Mouse (Mus musculus) gastrocnemius, adult 8-10 months (tissue): Measurements from ENCODE around the gene Nrarp. TPM values are rescaled to one million over a fixed set of nuclear protein-coding genes. Genes with fewer than 3 reads are reported as not detected.
A peak's percentile ranks its signal among the peaks of the same experiment; 100 is the strongest.

ENCODE experiments used
- DNase-seq, 2 experiments: peaks; one replicate each; pipeline ENCODE4 v3.0.0; 2022; ENCODE audit warnings: low spot score in 2 of 2
- total RNA-seq, 4 experiments: library from RNA; stranded (reverse); gene quantifications; 2 replicates each; pipeline ENCODE4 v1.2.4; 2022

Gene Nrarp
- total RNA-seq, 4 experiments from 2014 or later: 3.0 to 7.1 (median 5.9) TPM

GRCm38 (mm10) chr2:25195211-25196156, 14.9 kb downstream of the Nrarp start:
- DNase-seq: no peak

DNA sequence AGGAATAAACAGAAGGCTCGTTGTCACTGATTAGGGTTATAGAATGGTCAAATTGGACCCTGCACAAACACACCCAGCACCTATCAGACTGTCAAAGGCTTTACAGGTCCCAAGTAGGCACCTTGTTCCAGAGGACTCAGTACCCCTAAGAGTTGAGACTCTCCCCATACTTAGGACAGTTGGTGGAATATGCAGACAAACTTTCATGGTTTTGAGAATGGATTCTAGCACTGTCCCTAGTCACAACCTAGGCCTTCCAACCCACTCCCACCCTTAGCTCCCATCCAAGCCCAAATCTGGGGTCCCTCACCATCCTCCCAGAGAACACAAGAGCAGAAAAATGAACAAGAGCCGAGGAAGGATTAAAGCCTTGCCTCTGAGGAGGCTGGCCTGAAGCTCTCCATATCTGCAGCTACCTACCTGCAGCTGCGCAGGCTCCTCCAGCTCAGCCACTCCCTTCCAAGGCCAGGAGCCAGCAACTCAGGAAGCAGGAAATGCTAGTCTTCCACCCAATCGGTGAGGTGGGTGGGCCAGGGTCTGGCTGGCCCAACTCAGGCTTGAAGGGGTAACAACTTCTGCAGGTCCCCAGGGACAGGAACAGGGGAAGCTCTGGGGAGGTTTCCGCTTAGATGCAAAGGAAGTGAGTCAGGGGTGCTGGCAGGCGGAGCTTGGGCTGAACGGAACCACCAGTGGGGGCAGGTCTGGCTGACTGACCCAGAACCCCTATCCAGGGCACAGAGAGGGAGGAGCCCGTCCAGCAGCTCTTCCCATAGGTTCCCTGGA, 15.8 kb downstream of the Nrarp start, which contains the start of gene Tor4a:
Tor4a (minus strand) TSS at position 715 of the 783 bp plus-strand sequence.
- DNase-seq: peak; percentile 39 to 59

- no peak for DNase-seq
Observed at GRCm38 (mm10) chr2:25197191-25197590, 16.6 kb downstream of the Nrarp start.

GRCm38 (mm10) chr2:25197946-25198345, 17.4 kb downstream of the Nrarp start:
- DNase-seq: no peak

DNA sequence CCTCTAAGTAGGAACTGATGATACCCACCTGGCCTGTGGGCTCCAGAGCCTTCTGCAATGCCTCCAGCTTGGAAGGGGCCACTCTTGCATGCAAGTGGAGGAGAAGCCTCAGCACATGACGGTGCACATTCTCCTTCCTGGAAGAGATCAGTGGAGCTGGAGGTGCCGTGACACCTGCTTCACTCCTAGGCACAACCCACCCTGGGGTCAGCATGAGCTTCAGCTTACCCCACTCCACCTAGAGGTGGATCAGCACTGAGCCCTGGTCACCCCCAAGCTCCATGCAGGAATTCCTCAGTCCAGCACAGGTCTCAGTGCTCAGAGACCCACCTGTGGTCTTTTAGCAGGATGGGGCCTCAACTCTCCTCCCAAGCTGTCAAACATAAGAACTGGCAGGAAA, 20.1 kb downstream of the Nrarp start:
- DNase-seq: no peak

GRCm38 (mm10) chr2:25203631-25204214, 23.2 kb downstream of the Nrarp start:
- DNase-seq: no peak

GRCm38 (mm10) chr2:25207593-25207992, 27.0 kb downstream of the Nrarp start:
- no peak for DNase-seq

DNA sequence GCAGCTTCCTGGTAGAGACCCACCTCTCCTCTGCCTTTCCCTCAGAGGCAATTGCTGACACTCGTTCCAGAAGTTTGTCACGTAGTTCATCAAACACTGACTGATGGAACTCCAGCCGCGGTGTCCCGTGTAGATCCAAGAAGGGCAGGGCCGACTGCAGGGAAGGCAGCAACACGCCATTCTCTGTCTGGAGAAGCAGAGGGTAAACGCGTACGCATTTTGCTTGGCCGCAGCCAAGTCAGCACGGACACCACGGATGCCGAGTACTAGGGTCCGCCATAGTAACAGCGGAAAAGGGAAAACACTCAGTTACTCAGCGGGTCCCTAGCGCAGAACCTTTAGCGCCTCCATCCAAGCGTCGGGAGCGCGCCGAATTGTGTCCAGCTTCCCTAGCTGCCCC, 30.1 kb downstream of the Nrarp start:
- DNase-seq: no peak

DNA sequence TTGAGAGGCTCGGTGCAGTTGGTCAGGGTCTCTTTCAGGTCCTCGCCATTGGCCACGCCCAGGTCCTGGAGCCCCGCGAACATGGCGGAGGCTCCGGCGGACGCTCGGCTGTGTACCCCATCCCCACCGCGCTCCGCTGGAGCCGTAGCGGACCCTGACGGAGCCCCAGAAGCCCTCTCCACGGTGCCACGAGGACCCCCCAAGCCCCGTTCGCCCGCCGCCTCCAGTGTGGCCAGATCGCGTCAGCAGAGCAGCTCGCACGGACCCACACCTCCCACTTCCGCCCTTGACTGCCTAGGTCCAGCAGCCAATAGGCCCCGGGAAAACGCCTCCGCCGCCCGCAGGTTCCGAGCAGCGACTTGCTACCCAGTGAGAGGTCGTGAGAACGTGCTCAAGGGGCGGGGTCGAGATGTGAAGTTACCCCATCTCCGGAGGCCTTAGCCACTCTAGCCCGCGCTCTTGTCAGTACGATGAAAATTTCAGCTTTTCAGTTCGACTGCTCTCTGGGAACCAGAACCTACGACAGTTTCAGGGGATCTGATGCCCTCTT, 30.6 kb downstream of the Nrarp start, which contains the start of gene Nelfb:
Nelfb (minus strand) TSS at position 369 of the 550 bp plus-strand sequence.
- DNase-seq: peak; percentile 84

GRCm38 (mm10) chr2:25213266-25213865, 32.8 kb downstream of the Nrarp start:
- no peak for DNase-seq

- no peak for DNase-seq
Observed at GRCm38 (mm10) chr2:25214444-25214843, 33.9 kb downstream of the Nrarp start, which contains the start of gene Stpg3. Gene Stpg3 (minus strand): TSS chr2:25214637.

GRCm38 (mm10) chr2:25217666-25218065, 37.1 kb downstream of the Nrarp start:
- DNase-seq: no peak

DNA sequence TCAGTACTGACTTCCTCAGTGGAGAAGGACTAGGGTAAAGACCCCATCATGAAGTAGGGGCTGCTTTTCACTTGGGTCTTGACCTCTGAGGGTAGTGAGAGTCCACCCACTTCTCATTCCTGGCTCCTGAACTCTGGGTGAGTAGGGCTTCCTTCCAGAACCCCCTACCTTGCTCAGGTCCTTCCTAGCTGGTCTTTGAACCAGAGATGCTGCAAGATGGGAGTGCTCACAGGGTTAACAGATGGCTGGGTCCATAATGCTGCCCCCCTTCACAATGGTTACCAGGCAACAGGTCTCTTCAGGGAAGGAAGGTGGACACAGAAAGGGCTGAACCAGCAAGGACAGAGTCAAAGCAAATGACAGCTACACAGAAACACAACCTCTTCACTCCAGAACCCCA, 37.9 kb downstream of the Nrarp start, which contains the start of gene Fam166a:
Fam166a (plus strand) TSS at position 301 of the 400 bp plus-strand sequence.
- DNase-seq: no peak

DNA sequence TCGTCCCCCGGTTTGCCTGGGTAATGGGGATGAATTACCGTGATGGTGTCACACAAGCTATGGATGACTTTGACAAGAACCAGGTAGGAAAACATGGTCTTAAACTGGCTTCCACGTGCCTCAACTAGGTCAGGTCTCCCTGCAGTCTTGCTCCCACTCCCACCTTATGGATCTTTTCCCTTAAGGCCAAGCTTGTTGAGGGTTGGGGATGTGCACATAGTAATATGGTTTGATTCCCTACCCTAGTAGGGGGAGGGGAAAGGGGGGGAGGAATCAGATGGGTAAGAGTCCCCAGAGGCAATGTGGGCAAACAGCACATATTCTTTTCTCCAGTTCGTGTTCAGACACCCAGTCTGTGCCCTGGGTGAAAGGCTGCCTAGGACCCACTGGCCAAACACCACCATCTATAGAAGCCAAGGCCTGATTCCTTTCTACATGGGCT, 40.8 kb downstream of the Nrarp start:
- DNase-seq: no peak

DNA sequence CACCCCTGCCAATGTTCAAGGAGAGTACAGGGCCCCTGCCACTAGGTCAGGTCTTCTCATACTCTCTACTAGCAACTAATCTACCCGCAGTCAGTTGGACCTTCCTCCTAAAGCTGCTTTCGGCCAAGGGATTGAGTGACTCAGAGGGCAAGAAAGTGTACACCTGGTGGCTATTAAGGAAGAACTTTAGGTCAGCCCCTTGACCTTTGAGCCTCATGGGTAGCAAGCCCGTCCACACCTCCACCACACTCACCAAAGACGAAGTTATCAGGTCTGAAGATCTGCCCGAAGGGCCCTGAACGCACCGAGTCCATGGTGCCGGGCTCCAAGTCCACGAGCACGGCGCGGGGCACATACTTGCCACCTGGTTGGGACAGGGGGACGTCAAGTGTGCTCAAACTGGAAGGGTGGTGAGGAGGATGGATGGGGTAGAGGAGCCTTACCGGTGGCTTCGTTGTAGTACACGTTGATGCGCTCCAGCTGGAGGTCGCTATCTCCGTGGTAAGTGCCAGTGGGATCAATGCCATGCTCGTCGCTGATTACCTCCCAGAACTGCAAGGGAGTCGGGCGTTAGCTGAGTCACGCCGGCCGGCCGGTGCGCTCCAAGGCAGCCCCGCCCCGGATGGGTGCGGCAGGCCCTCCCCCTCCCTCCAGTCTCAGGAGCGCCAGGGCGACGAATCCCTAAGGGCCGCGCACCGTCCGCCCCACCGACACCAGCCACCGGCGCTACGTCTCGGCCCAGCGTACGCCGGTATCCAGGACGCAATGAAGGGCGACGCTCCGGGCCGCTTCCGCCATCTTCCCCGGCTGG, 43.3 kb downstream of the Nrarp start:
- DNase-seq: peak; percentile 80 to 87

- no peak for DNase-seq
Observed at GRCm38 (mm10) chr2:25224492-25224765, 43.9 kb downstream of the Nrarp start, which contains the start of gene Tubb4b. Gene Tubb4b (minus strand): TSS chr2:25224702.

DNA sequence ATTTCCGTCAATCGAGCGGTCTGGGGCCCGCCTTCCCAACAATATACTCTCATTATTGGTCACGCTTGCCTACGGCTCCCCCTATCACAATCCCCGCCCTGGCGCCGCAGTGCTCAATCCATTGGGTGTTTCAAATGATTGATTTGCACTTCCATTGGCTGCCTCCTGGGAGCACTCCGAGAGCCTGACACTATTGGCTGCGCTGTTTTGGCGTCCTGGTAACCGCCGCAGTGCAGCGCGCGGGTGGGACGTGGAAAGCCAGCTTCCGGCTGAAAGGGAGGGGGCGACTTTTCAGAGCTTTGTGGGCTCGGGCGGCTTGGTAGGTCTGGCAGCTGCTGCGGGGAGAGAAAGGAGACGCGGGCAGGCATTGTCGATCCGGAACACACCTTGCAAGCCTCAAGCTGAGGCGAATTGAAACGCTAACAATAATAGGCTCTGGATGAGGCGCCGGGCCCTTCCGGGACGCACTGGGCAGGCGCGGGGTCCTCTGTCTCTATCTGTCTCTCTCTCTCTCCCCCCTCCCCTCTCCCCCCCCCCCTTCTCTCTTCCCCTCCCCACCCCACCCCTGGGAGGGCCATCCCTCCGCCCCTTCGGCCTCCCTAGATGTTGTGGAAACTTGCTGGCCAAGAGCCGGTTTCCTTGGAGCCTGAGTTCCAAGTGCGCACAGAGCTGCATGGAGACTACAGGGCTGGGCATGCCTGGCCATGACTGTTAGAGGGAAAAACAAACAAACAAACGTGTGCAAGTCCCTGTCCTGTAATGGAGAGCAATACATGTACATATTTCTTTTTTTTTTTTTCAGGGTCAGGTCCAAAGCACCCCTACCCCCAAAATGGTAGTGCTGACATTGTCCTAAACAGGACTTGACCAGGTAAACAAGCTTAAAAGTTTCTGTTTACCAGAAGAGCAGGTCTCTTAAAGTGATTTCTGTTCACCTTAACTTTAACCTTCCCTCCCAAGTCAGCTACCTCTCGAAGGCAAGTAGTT, 44.5 kb downstream of the Nrarp start:
- DNase-seq: peak; percentile 99

GRCm38 (mm10) chr2:25225811-25226379, 45.3 kb downstream of the Nrarp start:
- DNase-seq: no peak
